Mouse (Mus musculus): ENCODE measurements around the gene Abcc5.

The Abcc5 gene

DNA sequence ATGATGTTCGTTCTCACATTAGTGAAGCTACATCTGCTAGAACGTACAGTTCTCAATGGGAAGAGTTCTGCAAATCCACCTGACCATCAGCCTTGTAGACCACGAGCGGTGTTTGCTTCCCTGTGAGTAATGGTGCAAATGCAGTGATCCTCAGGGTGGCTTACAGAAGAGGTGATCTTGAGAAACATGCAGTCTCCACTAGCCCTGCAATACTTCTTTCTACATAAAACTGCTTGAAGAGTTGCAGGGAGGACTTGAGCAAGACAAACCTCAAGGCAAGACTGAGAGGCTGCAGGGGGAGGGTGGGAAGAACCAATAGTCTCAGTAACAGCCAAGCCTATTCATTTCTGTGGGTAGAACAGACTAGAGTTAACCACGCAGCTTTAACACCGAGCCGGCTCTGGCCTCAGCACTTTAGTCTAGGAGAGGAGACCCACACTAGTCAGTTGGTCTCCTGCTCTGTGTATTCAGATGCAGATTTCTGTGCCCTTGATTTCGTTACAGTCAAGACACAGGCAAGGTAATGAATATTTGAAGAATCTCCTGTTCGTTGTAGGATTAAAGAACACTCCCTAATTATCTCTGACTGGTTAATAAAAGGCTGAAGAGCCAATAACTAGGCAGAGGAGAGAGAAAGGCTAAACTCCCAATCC is 66.4 kb downstream of the Abcc5 start:
- no peak for DNase-seq (ENCODE audit: low spot score)

- no peak for DNase-seq (ENCODE audit: low spot score)
Observed at GRCm38 (mm10) chr16:20357837-20358236, 68.4 kb downstream of the Abcc5 start.

- no peak for DNase-seq (ENCODE audit: low spot score)
Observed at GRCm38 (mm10) chr16:20354762-20355161, 71.4 kb downstream of the Abcc5 start.

GRCm38 (mm10) chr16:20354011-20354410 is 72.2 kb downstream of the Abcc5 start:
- DNase-seq (ENCODE audit: low spot score): no peak

- no peak for DNase-seq (ENCODE audit: low spot score)
Observed at GRCm38 (mm10) chr16:20345464-20345863, 80.7 kb downstream of the Abcc5 start.

DNA sequence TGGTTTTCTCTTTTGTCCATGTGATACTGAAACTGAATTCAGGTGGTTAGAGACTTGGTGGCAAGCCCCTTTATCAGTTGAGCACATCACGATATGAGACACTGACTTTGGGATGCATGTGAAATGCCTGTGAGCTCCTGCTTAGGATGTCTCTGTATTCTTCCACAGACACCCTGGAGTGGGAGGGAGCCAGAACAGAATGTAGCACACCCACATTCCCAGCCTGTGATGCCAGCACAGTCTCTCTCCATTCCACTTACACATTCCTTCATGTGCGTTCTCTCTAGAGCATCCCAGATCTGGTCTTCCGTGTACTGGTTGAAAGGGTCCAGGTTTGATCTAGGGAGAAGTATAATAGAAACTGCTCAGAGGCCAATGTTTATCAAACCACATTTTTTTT is 87.6 kb downstream of the Abcc5 start:
- DNase-seq (ENCODE audit: low spot score): no peak

GRCm38 (mm10) chr16:20334918-20335317 is 91.3 kb downstream of the Abcc5 start:
- no peak for DNase-seq (ENCODE audit: low spot score)

- no peak for DNase-seq (ENCODE audit: low spot score)
Observed at GRCm38 (mm10) chr16:20328306-20328705, 97.9 kb downstream of the Abcc5 start.

GRCm38 (mm10) chr16:20325286-20325685 is 100.9 kb downstream of the Abcc5 start, which contains the start of gene Cyp2ab1:
Gene Cyp2ab1 (minus strand): TSS chr16:20325404.
- DNase-seq (ENCODE audit: low spot score): no peak

DNA sequence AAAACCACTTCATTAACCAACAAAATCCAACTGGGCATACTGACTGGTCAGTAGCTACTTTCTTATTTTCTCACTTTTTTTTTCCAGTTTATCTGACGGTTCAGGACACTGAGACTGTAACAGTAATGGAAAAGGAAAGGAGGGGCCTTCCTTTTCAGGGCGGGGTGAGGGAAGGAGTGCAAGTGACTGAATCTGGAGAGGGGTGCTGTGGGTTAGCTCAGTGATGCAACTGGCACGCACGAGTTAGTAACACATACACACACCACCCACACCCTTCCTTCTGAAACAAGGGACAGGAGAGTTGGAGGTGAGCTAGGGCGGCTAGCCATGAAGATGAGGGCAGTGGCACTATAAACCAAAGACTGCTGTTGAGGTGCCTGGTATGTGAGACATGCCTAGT is 102.3 kb downstream of the Abcc5 start:
- DNase-seq (ENCODE audit: low spot score): no peak

DNA sequence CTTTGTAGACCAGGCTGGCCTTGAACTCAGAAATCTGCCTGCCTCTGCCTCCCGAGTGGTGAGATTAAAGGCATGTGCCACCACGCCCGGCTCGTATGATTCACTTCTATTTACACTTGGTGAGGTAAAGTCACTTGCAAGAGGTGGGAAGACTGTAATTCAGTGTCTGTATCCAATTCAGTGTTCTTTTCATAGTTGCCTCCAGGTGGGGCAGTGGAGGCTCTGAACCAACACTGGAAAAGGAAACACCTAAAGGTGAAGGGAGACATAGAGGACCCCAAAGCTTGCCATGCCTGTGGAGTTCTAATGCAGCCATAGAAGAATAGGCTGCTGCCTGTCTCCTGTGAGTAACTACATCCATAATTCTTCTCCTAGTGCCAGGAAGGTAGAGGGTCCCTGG is 103.9 kb downstream of the Abcc5 start:
- DNase-seq (ENCODE audit: low spot score): no peak

DNA sequence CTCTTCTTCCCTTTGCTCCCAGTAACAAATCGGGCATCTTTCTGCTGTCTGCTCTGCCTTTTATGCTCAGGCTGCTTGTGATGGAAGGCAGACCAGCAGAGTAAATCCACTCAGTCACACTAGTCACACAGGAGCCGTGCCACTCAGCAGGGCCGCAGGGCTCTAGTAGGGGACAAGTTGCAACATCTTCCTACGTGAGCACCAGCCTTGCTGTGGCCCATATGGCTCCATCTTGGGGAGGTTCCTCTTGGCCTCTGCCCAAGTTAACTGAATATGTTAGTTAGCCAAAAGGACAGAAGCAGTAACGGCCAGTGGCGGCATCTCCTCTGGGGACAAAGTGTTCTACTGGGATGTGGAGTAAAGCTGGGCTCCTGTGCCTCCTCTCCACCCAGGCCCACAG is 109.4 kb downstream of the Abcc5 start:
- DNase-seq (ENCODE audit: low spot score): no peak

GRCm38 (mm10) chr16:20315266-20315665 is 110.9 kb downstream of the Abcc5 start:
- no peak for DNase-seq (ENCODE audit: low spot score)

GRCm38 (mm10) chr16:20312272-20312671 is 113.9 kb downstream of the Abcc5 start:
- no peak for DNase-seq (ENCODE audit: low spot score)

- peak; percentile 77 for DNase-seq (ENCODE audit: low spot score)
Observed at GRCm38 (mm10) chr16:20301770-20302649, 124.2 kb downstream of the Abcc5 start, which contains the start of gene Parl. Gene Parl (minus strand): TSS chr16:20302387.

DNA sequence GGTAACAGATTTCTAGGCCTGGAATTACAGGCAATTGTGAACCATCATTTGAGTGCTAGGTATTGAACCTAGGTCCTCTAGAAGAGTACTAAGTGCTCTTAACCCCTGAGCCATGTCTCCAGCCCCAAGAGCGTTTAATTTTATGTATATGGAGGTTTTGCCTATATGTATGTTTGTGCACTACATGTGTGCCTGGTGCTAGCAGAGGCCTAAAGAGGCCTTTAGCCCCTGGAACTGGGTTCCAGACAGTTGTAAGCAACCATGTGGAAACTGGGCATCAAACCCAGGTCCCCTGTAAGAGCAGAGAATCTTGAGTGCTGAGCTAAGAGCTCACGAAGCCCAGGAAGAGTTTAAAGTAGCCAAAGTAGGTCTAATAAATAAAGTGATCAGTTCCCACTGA is 126.1 kb downstream of the Abcc5 start:
- DNase-seq (ENCODE audit: low spot score): no peak

All from urinary bladder, postnatal 25 days (tissue).